Mouse (Mus musculus): ENCODE measurements around the gene Rybp. TPM values are rescaled to one million over a fixed set of nuclear protein-coding genes. Genes with fewer than 3 reads are reported as not detected.
A peak's percentile ranks its signal among the peaks of the same experiment; 100 is the strongest.

The Rybp gene
- 22.7 and 25.5 TPM in 2 replicates for polyA plus RNA-seq (2015; fragmentation: Nextera tagmentation; extraction: Ambion mirVana)

- Histone ChIP-seq H3K4me1 (peaks cover 38% of the 10 kb centered on the region), H3K4me2 (replicated peaks) (peak within 1 kb of the TSS; percentile 96), H3K9ac (peak within 1 kb of the TSS; percentile 91), H3K4me3 (peak within 1 kb of the TSS; percentile 74), H3K27me3 (peaks cover 30% of the 10 kb centered on the region), H3K36me3 (no peaks in the 10 kb centered on the region), H3K9me3 (0 out of 2 replicates have a peak, but pooled peaks cover under 1% of the 10 kb centered on the region), H3K27ac (peak within 1 kb of the TSS; percentile 95)
- WGBS: 0% methylated on average over 37 of the region's 112 CpGs
- peak; percentile 96 for ATAC-seq (ENCODE audit: low FRiP score, low read depth)
Measured at GRCm38 (mm10) chr6:100287334-100288015, at the start of gene Rybp. Rybp (minus strand) TSS chr6:100287485.

- 5% methylated on average over 14 of the region's 14 CpGs for WGBS
- Histone ChIP-seq H3K4me1 (peaks cover 23% of the 10 kb centered on the region), H3K9me3 (no peaks in the 10 kb centered on the region), H3K4me2 (replicated peaks) (peak overlapping the region; percentile 49), H3K27ac (no peak overlapping the region), H3K27me3 (0 out of 2 replicates have a peak, but pooled peaks cover 10% of the 10 kb centered on the region), H3K36me3 (no peaks in the 10 kb centered on the region), H3K9ac (no peak overlapping the region), H3K4me3 (no peak overlapping the region)
- peak; percentile 60 for ATAC-seq (ENCODE audit: low FRiP score, low read depth)
Measured at GRCm38 (mm10) chr6:100336591-100337148, 49.4 kb upstream of the Rybp start.

GRCm38 (mm10) chr6:100335506-100336144 lies 48.3 kb upstream of the Rybp start:
- Histone ChIP-seq H3K27ac (no peak overlapping the region; the same call in 1 of the 2 replicates), H3K27me3 (0 out of 2 replicates have a peak, but pooled peaks cover 14% of the 10 kb centered on the region), H3K9me3 (no peaks in the 10 kb centered on the region), H3K9ac (0 out of 2 replicates have a peak overlapping the region, but pooled peaks have one; percentile 35), H3K36me3 (no peaks in the 10 kb centered on the region), H3K4me1 (peaks cover 32% of the 10 kb centered on the region), H3K4me3 (no peak overlapping the region), H3K4me2 (replicated peaks) (peak overlapping the region; percentile 49)
- ATAC-seq (ENCODE audit: low FRiP score, low read depth): no peak
- WGBS: 7% methylated on average over 18 of the region's 18 CpGs

- Histone ChIP-seq H3K4me2 (replicated peaks) (no peak overlapping the region), H3K27me3 (0 out of 2 replicates have a peak, but pooled peaks cover 8% of the 10 kb centered on the region), H3K36me3 (no peaks in the 10 kb centered on the region), H3K9ac (no peak overlapping the region), H3K27ac (no peak overlapping the region), H3K9me3 (no peaks in the 10 kb centered on the region), H3K4me3 (no peak overlapping the region), H3K4me1 (peaks cover 36% of the 10 kb centered on the region)
- no peak for ATAC-seq (ENCODE audit: low FRiP score, low read depth)
- 80% methylated on average over 7 of the region's 7 CpGs for WGBS
Measured at GRCm38 (mm10) chr6:100333745-100334144, 46.5 kb upstream of the Rybp start.

- 74% methylated on average over 4 of the region's 4 CpGs for WGBS
- Histone ChIP-seq H3K36me3 (no peaks in the 10 kb centered on the region), H3K4me3 (no peak overlapping the region), H3K27me3 (0 out of 2 replicates have a peak, but pooled peaks cover 5% of the 10 kb centered on the region), H3K9me3 (no peaks in the 10 kb centered on the region), H3K4me1 (peaks cover 36% of the 10 kb centered on the region), H3K9ac (no peak overlapping the region), H3K4me2 (replicated peaks) (no peak overlapping the region), H3K27ac (no peak overlapping the region)
- ATAC-seq (ENCODE audit: low FRiP score, low read depth): no peak
Measured at GRCm38 (mm10) chr6:100332479-100332878, 45.2 kb upstream of the Rybp start.

GRCm38 (mm10) chr6:100331582-100331981 lies 44.3 kb upstream of the Rybp start:
- Histone ChIP-seq H3K4me2 (replicated peaks) (no peak overlapping the region), H3K27me3 (0 out of 2 replicates have a peak, but pooled peaks cover 4% of the 10 kb centered on the region), H3K36me3 (no peaks in the 10 kb centered on the region), H3K9ac (no peak overlapping the region), H3K4me3 (no peak overlapping the region), H3K4me1 (peaks cover 30% of the 10 kb centered on the region), H3K27ac (no peak overlapping the region), H3K9me3 (no peaks in the 10 kb centered on the region)
- ATAC-seq (ENCODE audit: low FRiP score, low read depth): no peak
- 31% methylated on average over 8 of the region's 8 CpGs for WGBS

- WGBS: 76% methylated on average over 9 of the region's 9 CpGs
- no peak for ATAC-seq (ENCODE audit: low FRiP score, low read depth)
Measured at GRCm38 (mm10) chr6:100331055-100331454, 43.8 kb upstream of the Rybp start.

GRCm38 (mm10) chr6:100329542-100329941 lies 42.3 kb upstream of the Rybp start:
- ATAC-seq (ENCODE audit: low FRiP score, low read depth): no peak
- Histone ChIP-seq H3K9me3 (no peaks in the 10 kb centered on the region), H3K36me3 (no peaks in the 10 kb centered on the region), H3K27me3 (0 out of 2 replicates have a peak, but pooled peaks cover 4% of the 10 kb centered on the region), H3K27ac (no peak overlapping the region), H3K4me3 (no peak overlapping the region), H3K9ac (no peak overlapping the region), H3K4me2 (replicated peaks) (no peak overlapping the region), H3K4me1 (peaks cover 16% of the 10 kb centered on the region)
- WGBS: 46% methylated on average over 4 of the region's 4 CpGs

More at GRCm38 (mm10) chr6:100331055-100331454, 43.8 kb upstream of the Rybp start:
- Histone ChIP-seq H3K27ac (no peak overlapping the region), H3K27me3 (0 out of 2 replicates have a peak, but pooled peaks cover 4% of the 10 kb centered on the region), H3K4me3 (no peak overlapping the region), H3K9ac (no peak overlapping the region), H3K9me3 (no peaks in the 10 kb centered on the region), H3K4me2 (replicated peaks) (no peak overlapping the region), H3K36me3 (no peaks in the 10 kb centered on the region), H3K4me1 (peaks cover 25% of the 10 kb centered on the region)

- Histone ChIP-seq H3K9ac (no peak overlapping the region), H3K9me3 (no peaks in the 10 kb centered on the region), H3K4me2 (replicated peaks) (no peak overlapping the region), H3K27me3 (0 out of 2 replicates have a peak, but pooled peaks cover 4% of the 10 kb centered on the region), H3K4me1 (peaks cover 23% of the 10 kb centered on the region), H3K4me3 (no peak overlapping the region), H3K36me3 (no peaks in the 10 kb centered on the region), H3K27ac (no peak overlapping the region)
- no peak for ATAC-seq (ENCODE audit: low FRiP score, low read depth)
- WGBS: 67% methylated on average over 5 of the region's 5 CpGs
Measured at GRCm38 (mm10) chr6:100327050-100327449, 39.8 kb upstream of the Rybp start.

- Histone ChIP-seq H3K4me2 (replicated peaks) (no peak overlapping the region), H3K4me1 (0 out of 2 replicates have a peak, but pooled peaks cover 10% of the 10 kb centered on the region), H3K36me3 (no peaks in the 10 kb centered on the region), H3K27me3 (0 out of 2 replicates have a peak, but pooled peaks cover under 1% of the 10 kb centered on the region), H3K4me3 (no peak overlapping the region), H3K9ac (no peak overlapping the region), H3K27ac (no peak overlapping the region), H3K9me3 (no peaks in the 10 kb centered on the region)
- ATAC-seq (ENCODE audit: low FRiP score, low read depth): no peak
- WGBS: 71% methylated on average over 10 of the region's 10 CpGs
Measured at GRCm38 (mm10) chr6:100323756-100324430, 36.6 kb upstream of the Rybp start.

GRCm38 (mm10) chr6:100322561-100322960 lies 35.3 kb upstream of the Rybp start:
- ATAC-seq (ENCODE audit: low FRiP score, low read depth): no peak
- 38% methylated on average over 8 of the region's 8 CpGs for WGBS
- H3K9ac ChIP-seq: no peak overlapping the region
- no peaks in the 10 kb centered on the region for H3K9me3 ChIP-seq
- H3K4me3 ChIP-seq: no peak overlapping the region
- H3K36me3 ChIP-seq: no peaks in the 10 kb centered on the region
- peaks cover 10% of the 10 kb centered on the region; the same call in 1 of the 2 replicates for H3K4me1 ChIP-seq
- H3K27me3 ChIP-seq: 0 out of 2 replicates have a peak, but pooled peaks cover 3% of the 10 kb centered on the region
- H3K27ac ChIP-seq: no peak overlapping the region
- no peak overlapping the region for H3K4me2 ChIP-seq (replicated peaks)
